ENCODE assay signal across 35 mouse cellular contexts in genomic region chr13:105165441-105165840, GRCm38 (mm10).
"Had no signal": no experiment of that assay in that cellular context is flagged by ENCODE, and none has a peak within 500 bp of the region (broad histone marks: within the 10 kb centered on the region; RNA-seq: fewer than 3 reads in every experiment).

No protein-coding gene starts in this region.

- H3K4me3 ChIP-seq: heart, adult 2 months; heart, embryonic 10.5 days; heart, embryonic 12.5 days; heart, embryonic 13.5 days; heart, embryonic 15.5 days; hindbrain, embryonic 10.5 days; hindbrain, embryonic 12.5 days; hindbrain, embryonic 13.5 days; hindbrain, embryonic 15.5 days; intestine, embryonic 15.5 days; kidney, embryonic 15.5 days; layer of hippocampus, adult 2 months had no signal

- ATAC-seq: hindbrain, embryonic 16.5 days; hindbrain, postnatal 0 days; inflammation-experienced regulatory T-cells, adult 6 months; intestine, embryonic 15.5 days; intestine, embryonic 16.5 days; intestine, postnatal 0 days had no signal

- H3K4me2 ChIP-seq: heart, embryonic 11.5 days; heart, embryonic 12.5 days; heart, embryonic 13.5 days; heart, embryonic 15.5 days; hindbrain, embryonic 12.5 days; hindbrain, embryonic 13.5 days; hindbrain, embryonic 14.5 days; hindbrain, embryonic 15.5 days; intestine, embryonic 15.5 days; kidney, embryonic 15.5 days had no signal

- H3K9me3 ChIP-seq: heart, embryonic 10.5 days; heart, embryonic 12.5 days; heart, embryonic 13.5 days; heart, embryonic 15.5 days; hindbrain, embryonic 10.5 days; hindbrain, embryonic 12.5 days; hindbrain, embryonic 13.5 days; hindbrain, embryonic 15.5 days; intestine, embryonic 15.5 days; kidney, embryonic 15.5 days had no signal

- H3K9ac ChIP-seq: heart, embryonic 12.5 days; heart, embryonic 13.5 days; heart, embryonic 15.5 days; hindbrain, embryonic 12.5 days; hindbrain, embryonic 13.5 days; hindbrain, embryonic 14.5 days; hindbrain, embryonic 15.5 days; intestine, embryonic 15.5 days; kidney, embryonic 15.5 days had no signal

- DNase-seq: heart, adult 2 months; heart, postnatal 10 days; heart, postnatal 14 days; heart, postnatal 36 days; heart, postnatal 4 days; kidney, adult 11 months; kidney, adult 18-20 months; kidney, adult 2 months; kidney, adult 8-10 months; kidney, adult 9 months; kidney, postnatal 10 days; kidney, postnatal 14 days; kidney, postnatal 25 days; kidney, postnatal 36 days; kidney, postnatal 4 days; layer of hippocampus, adult 9-11 months had no signal

- H3K27me3 ChIP-seq: heart, embryonic 12.5 days; heart, embryonic 13.5 days; heart, embryonic 15.5 days; hindbrain, embryonic 12.5 days; hindbrain, embryonic 13.5 days; hindbrain, embryonic 15.5 days; intestine, embryonic 15.5 days; kidney, embryonic 15.5 days had no signal

- H3K36me3 ChIP-seq: heart, embryonic 10.5 days; heart, embryonic 12.5 days; heart, embryonic 13.5 days; heart, embryonic 15.5 days; hindbrain, embryonic 10.5 days; hindbrain, embryonic 12.5 days; hindbrain, embryonic 15.5 days; intestine, embryonic 15.5 days; kidney, embryonic 15.5 days had no signal

- H3K27ac ChIP-seq: heart, adult 2 months; heart, embryonic 10.5 days; heart, embryonic 13.5 days; heart, embryonic 15.5 days; hindbrain, embryonic 10.5 days; hindbrain, embryonic 12.5 days; hindbrain, embryonic 13.5 days; hindbrain, embryonic 14.5 days; hindbrain, embryonic 15.5 days; hindbrain, postnatal 0 days; intestine, embryonic 15.5 days; kidney, embryonic 15.5 days; kidney, postnatal 0 days; layer of hippocampus, adult 2 months had no signal

- H3K4me1 ChIP-seq: heart, embryonic 10.5 days; heart, embryonic 15.5 days; hindbrain, embryonic 10.5 days; hindbrain, embryonic 12.5 days; hindbrain, embryonic 13.5 days; hindbrain, embryonic 15.5 days; intestine, embryonic 15.5 days; kidney, embryonic 15.5 days had no signal
